Mouse (Mus musculus): ENCODE results near the gene Ano4. TPM values are rescaled to one million over a fixed set of nuclear protein-coding genes. Genes with fewer than 3 reads are reported as not detected.
A peak's percentile ranks its signal among the peaks of the same experiment; 100 is the strongest.

Ano4 gene
- total RNA-seq, 2 experiments from 2014 or later = 3.3 to 4.9 TPM

DNA sequence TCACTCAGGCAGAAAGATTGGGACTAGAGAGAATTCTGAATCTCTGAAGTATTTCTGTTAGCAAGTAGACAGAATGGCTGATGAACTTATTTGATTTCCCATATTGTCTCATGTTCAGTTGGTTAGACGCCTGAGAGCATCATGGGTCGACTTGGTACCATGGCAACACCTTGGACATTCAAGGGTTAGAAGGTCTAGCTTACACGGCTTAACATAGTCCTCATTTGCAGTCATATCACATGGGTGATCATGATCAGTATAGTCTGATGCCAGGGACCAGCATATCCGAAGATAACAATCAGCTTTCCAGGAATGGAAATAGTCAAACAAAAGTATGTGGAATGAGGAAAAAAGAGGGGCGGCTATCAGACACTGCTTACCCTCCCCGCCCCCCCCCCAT lies 365.6 kb downstream of the Ano4 start:
- DNase-seq = no peak
- intact Hi-C loops (cut with DNase I) = no loop called here

DNA sequence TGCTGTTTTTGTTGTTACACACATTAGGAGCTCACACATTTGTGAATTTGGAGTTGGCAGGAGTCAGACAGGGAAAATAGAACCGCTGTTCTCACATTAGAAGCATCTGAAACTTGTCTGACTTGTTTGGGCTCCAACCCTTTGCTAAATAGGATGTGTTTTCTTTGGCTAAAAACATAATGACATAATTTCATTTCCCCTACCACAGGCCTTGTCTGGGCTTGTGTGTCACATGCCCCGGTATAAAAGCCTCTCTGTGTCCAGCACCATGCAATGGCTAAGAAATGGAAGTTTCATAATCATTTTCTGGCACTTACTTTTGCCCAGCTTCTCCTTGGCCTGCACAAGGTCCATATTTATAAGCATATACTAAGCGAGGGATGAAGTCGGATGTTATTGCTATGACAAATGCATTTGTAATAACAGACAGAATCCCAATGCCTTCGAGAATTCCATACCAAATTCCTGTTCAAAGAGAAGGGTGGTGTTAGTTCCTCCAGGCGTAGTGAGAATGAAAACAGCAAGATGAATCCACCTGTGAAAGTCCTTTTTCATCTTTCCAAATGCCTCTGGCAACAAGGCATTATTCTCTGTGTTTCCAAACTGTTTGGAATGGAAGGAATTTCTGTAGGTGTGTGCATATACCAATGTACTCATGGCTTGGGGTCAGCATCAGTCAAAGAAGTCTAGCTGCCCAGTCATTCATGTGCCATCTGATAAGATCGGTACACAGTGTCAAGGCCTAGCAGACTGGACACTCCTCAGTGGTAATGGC lies 373.4 kb downstream of the Ano4 start:
- intact Hi-C loops (cut with DNase I) = no loop called here
- DNase-seq = peak in 1 of 2 experiments; percentile 14

DNA sequence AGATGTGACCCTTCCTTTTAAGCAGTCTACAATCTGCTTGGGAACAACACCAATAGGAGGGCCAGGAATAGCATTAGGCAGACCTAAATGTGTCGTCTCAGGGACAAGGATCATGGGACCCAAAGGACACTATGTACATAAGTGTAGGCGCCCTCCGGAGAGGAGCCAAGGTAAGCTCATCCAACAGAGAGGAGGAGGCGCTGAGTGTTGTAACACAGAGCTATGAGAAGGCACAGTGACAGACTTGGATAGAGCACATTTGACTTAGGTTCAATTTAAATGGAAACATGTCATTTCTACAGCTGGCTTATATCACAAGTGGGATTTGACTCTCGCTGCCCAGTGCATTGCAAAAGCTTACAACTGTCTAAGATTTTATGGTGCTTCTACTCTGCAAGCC lies 376.0 kb downstream of the Ano4 start:
- DNase-seq = peak; percentile 5 to 14
- intact Hi-C loops (cut with DNase I) = no loop called here

DNA sequence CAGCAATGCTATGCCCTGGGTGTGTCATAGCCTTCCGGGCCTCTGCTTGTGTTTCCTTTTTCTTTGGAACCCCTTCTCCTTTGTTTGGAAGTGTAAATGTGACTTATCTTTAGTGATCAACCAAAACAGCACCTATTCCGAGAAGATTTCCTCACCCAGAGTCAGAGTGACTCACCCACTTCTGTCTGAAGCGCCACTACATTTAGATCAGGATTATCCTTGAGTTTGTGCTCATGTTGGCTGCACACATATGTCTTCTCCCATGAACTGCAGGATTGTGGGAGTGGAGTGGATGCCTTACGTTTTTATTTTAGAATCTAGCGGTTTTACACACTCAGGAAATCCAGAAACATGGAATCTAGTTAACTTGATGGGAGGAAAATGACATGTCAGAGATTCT lies 383.8 kb downstream of the Ano4 start:
- intact Hi-C loops (cut with DNase I) = no loop called here
- DNase-seq = no peak

DNA sequence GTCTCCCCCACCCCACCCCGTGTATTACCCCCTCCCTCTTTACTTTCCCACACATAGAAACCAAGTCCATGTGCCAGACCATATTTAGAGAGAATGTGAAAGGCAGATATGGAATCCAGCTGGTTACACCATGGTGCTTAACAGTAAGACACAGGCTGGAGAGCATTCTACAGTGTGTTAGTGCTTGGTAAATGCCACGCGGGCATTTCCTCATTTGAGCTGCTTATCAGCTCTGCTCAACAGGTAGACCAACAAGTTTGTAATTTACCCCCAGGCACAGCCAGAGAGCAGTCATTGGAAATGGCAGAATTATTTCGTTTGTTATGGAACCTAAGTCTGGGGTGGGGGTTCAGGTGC lies 394.3 kb downstream of the Ano4 start:
- intact Hi-C loops (cut with DNase I) = no loop called here

DNA sequence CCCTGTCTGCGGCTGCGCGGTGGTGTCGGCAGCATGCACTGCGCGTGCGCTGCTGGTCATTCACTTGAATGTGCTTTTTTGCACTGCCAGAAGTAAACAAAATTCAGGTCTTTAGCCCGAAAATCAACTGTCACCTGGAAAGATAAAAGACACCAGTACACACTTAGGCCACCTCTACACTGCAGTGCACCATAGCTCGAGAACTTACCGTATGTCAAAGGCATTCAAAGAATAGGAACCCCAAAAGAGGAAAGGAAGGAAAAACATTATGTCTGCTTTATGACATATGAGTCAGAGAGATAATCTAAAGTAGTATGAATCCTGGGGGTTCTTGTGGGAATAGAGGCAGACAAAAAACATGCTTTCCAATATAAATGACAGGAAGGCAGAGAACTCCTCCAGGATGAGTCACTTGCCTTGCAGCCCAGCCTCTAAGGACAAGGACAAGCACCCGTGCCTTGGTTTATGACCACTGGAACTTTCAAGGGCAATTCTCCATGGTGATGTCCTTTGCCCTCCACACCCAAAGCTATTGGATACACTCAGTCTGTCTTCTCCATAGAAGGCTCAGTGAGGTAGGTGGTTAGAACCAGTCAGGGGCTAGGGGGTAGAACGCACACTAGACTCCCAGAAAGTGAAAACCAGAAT lies 394.8 kb downstream of the Ano4 start:
- intact Hi-C loops (cut with DNase I) = no loop called here
- no peak for DNase-seq

More for the DNA sequence above, 394.3 kb downstream of the Ano4 start:
- DNase-seq = no peak

Other genes starting within 250 kb of the Ano4 start
- gene Gas2l3, start 99.2 kb upstream of the Ano4 start, total RNA-seq (2021) = 1 to 10 TPM; 3.5 to 5.5 TPM
- under 1 TPM; 0.51 to 0.53 TPM for gene Nr1h4, start 188.8 kb upstream of the Ano4 start, total RNA-seq (2021)

All from heart, postnatal 14 days (tissue).